ENCODE assay signal across 7 mouse cellular contexts in genomic region chr11:120185316-120186141, GRCm38 (mm10). TPM values are rescaled to one million over a fixed set of nuclear protein-coding genes. Genes with fewer than 3 reads are reported as not detected.
DNase-seq lines count a peak whose midpoint lies in the region; ATAC-seq and TF ChIP-seq lines count a peak whose summit lies in the region.

No protein-coding gene starts in this region.

- H3K27ac ChIP-seq in ES-Bruce4 (ENCODE audit: insufficient read depth, low read length), result no peak overlapping the region
- peak overlapping the region; percentile 95 for H3K27ac ChIP-seq in forebrain, embryonic 11.5 days (ENCODE audit: low read depth, low read length)
- peak overlapping the region; percentile 99 for H3K27ac ChIP-seq in hindbrain, embryonic 10.5 days
- H3K27ac ChIP-seq in liver, adult 2 months (replicated peaks; ENCODE audit: insufficient read depth, low read depth, low read length), result peak overlapping the region; percentile 100
- H3K27ac ChIP-seq in neural tube, embryonic 14.5 days (ENCODE audit: low read depth, low read length), result peak overlapping the region; percentile 98

- no peak for ATAC-seq in forebrain, embryonic 11.5 days (replicated peaks; ENCODE audit: low FRiP score)
- no peak for ATAC-seq in neural tube, embryonic 14.5 days (ENCODE audit: low read depth)

- no peaks in the 10 kb centered on the region for H3K9me3 ChIP-seq in ES-Bruce4 (replicated peaks; ENCODE audit: control insufficient read depth, insufficient read depth, low read length, poor library complexity, severe bottlenecking)
- H3K9me3 ChIP-seq in forebrain, embryonic 11.5 days (ENCODE audit: control insufficient read depth, low read length), result no peaks in the 10 kb centered on the region
- H3K9me3 ChIP-seq in hindbrain, embryonic 10.5 days, result no peaks in the 10 kb centered on the region
- H3K9me3 ChIP-seq in neural tube, embryonic 14.5 days (ENCODE audit: control insufficient read depth, low read length), result no peaks in the 10 kb centered on the region

- H3K9ac ChIP-seq in ES-Bruce4 (ENCODE audit: low read depth, poor library complexity, severe bottlenecking), result peak overlapping the region; percentile 41
- peak overlapping the region; percentile 99 for H3K9ac ChIP-seq in forebrain, embryonic 11.5 days (ENCODE audit: low read length)
- H3K9ac ChIP-seq in liver, adult 2 months (ENCODE audit: low read depth, low read length), result peak overlapping the region; percentile 85
- peak overlapping the region; percentile 99 for H3K9ac ChIP-seq in neural tube, embryonic 14.5 days (replicated peaks; ENCODE audit: low read depth, low read length)

- peaks cover 13% of the 10 kb centered on the region; the same call in 1 of the 2 replicates for H3K27me3 ChIP-seq in ES-Bruce4 (ENCODE audit: control insufficient read depth, insufficient read depth, low read length, poor library complexity, severe bottlenecking)
- no peaks in the 10 kb centered on the region for H3K27me3 ChIP-seq in forebrain, embryonic 11.5 days (ENCODE audit: control insufficient read depth, insufficient read depth, low read length)
- no peaks in the 10 kb centered on the region for H3K27me3 ChIP-seq in hindbrain, embryonic 10.5 days (ENCODE audit: insufficient read depth, poor library complexity, severe bottlenecking)
- no peaks in the 10 kb centered on the region for H3K27me3 ChIP-seq in liver, adult 2 months (ENCODE audit: control insufficient read depth, insufficient read depth, low read length)
- H3K27me3 ChIP-seq in neural tube, embryonic 14.5 days (ENCODE audit: control insufficient read depth, insufficient read depth, low read length), result no peaks in the 10 kb centered on the region

- TF ChIP-seq EP300 in ES-Bruce4 (IDR thresholded peaks at IDR 0.05; ENCODE audit: insufficient read depth, low read depth, low read length), result no peak

- DNase-seq in adrenal gland, adult (ENCODE audit: inconsistent age in 2 of 2, low spot score in 1 of 2), result peak; percentile 87 to 93
- peak; percentile 87 for DNase-seq in forebrain, embryonic 11.5 days (ENCODE audit: low spot score)
- DNase-seq in hindbrain, embryonic 10.5 days (ENCODE audit: low spot score), result peak; percentile 79
- DNase-seq in liver, adult 2 months (ENCODE audit: extremely low read depth, low read depth, low spot score), result peak; percentile 37
- no peak for DNase-seq in spleen, postnatal 4 days (ENCODE audit: low spot score in 2 of 2)

- peaks cover 7% of the 10 kb centered on the region for H3K4me1 ChIP-seq in ES-Bruce4 (ENCODE audit: control insufficient read depth, insufficient read depth, low read length)
- H3K4me1 ChIP-seq in forebrain, embryonic 11.5 days (replicated peaks; ENCODE audit: control insufficient read depth, insufficient read depth, low read length), result peaks cover 29% of the 10 kb centered on the region
- H3K4me1 ChIP-seq in hindbrain, embryonic 10.5 days (replicated peaks), result peaks cover 67% of the 10 kb centered on the region
- H3K4me1 ChIP-seq in liver, adult 2 months (ENCODE audit: control insufficient read depth, insufficient read depth, low read length), result peaks cover 13% of the 10 kb centered on the region
- H3K4me1 ChIP-seq in neural tube, embryonic 14.5 days (ENCODE audit: control insufficient read depth, insufficient read depth, low read length), result peaks cover 42% of the 10 kb centered on the region

- WGBS in forebrain, embryonic 11.5 days, result 1% methylated on average over 54 of the region's 54 CpGs
- under 1% methylated on average over 54 of the region's 54 CpGs for WGBS in hindbrain, embryonic 10.5 days
- 4% methylated on average over 54 of the region's 54 CpGs for WGBS in liver, adult 2 months
- WGBS in neural tube, embryonic 14.5 days, result 1% methylated on average over 54 of the region's 54 CpGs

- 0 out of 2 replicates have a peak, but pooled peaks cover 2% of the 10 kb centered on the region for H3K36me3 ChIP-seq in ES-Bruce4 (ENCODE audit: control insufficient read depth, insufficient read depth, low read length, poor library complexity, severe bottlenecking)
- H3K36me3 ChIP-seq in forebrain, embryonic 11.5 days (ENCODE audit: control insufficient read depth, insufficient read depth, low read length), result no peaks in the 10 kb centered on the region
- peaks cover 28% of the 10 kb centered on the region for H3K36me3 ChIP-seq in hindbrain, embryonic 10.5 days
- no peaks in the 10 kb centered on the region for H3K36me3 ChIP-seq in liver, adult 2 months (ENCODE audit: control insufficient read depth, insufficient read depth, low read length)
- H3K36me3 ChIP-seq in neural tube, embryonic 14.5 days (ENCODE audit: control insufficient read depth, insufficient read depth, low read length), result no peaks in the 10 kb centered on the region

- H3K79me2 ChIP-seq in liver, adult 2 months (ENCODE audit: control insufficient read depth, insufficient read depth, low read length), result peaks cover 19% of the 10 kb centered on the region; the same call in 1 of the 2 replicates

- H3K4me2 ChIP-seq in forebrain, embryonic 11.5 days (ENCODE audit: low read depth, low read length, severe bottlenecking), result peak overlapping the region; percentile 98
- peak overlapping the region; percentile 99 for H3K4me2 ChIP-seq in neural tube, embryonic 14.5 days (ENCODE audit: low read depth, low read length)

- no peak for TF ChIP-seq CTCF in ES-Bruce4 (IDR thresholded peaks at IDR 0.05; ENCODE audit: low read depth, low read length)
- TF ChIP-seq CTCF in liver, adult 2 months (IDR thresholded peaks at IDR 0.05; ENCODE audit: low read depth, low read length), result no peak

- TF ChIP-seq POLR2A in ES-Bruce4 (IDR thresholded peaks at IDR 0.05; ENCODE audit: insufficient read depth, low read length), result no peak
- peak; percentile 1; the same call in 1 of the 2 replicates for TF ChIP-seq POLR2A in liver, adult 2 months (IDR thresholded peaks at IDR 0.05; ENCODE audit: extremely low read depth, insufficient read depth, low read length)

- peak overlapping the region; percentile 39 for H3K4me3 ChIP-seq in ES-Bruce4 (ENCODE audit: low read depth, low read length)
- H3K4me3 ChIP-seq in forebrain, embryonic 11.5 days (ENCODE audit: low read depth, low read length), result peak overlapping the region; percentile 94
- peak overlapping the region; percentile 75 for H3K4me3 ChIP-seq in hindbrain, embryonic 10.5 days
- H3K4me3 ChIP-seq in liver, adult 2 months (ENCODE audit: insufficient read depth, low read depth, low read length), result peak overlapping the region; percentile 64
- peak overlapping the region; percentile 92 for H3K4me3 ChIP-seq in neural tube, embryonic 14.5 days (ENCODE audit: low read depth, low read length)

RNA-seq across cellular contexts. Expression of gene Slc38a10, which starts 34.4 kb away (rescaled TPM):
- polyA plus RNA-seq in ES-Bruce4 (2011; ENCODE audit: insufficient read depth, insufficient read length, low read depth, missing spikeins), result 44.0 and 50.3 TPM in 2 replicates
- polyA plus RNA-seq in forebrain, embryonic 11.5 days (2014; fragmentation: Nextera tagmentation; extraction: Ambion mirVana), result 58.3 and 68.2 TPM in 2 replicates
- 99.1 and 114 TPM in 2 replicates for polyA plus RNA-seq in hindbrain, embryonic 10.5 days (2016; fragmentation: Nextera tagmentation; extraction: Ambion mirVana)
- 41.1 and 47.8 TPM in 2 replicates for total RNA-seq in liver, adult 2 months (2014; rRNA removed)
- polyA plus RNA-seq in liver, adult 2 months (2012; rRNA removed), result 75.1 and 90.2 TPM in 2 replicates
- polyA plus RNA-seq in neural tube, embryonic 14.5 days (2014; fragmentation: Nextera tagmentation; extraction: Ambion mirVana), result 78.8 and 90.6 TPM in 2 replicates

RNA-seq across cellular contexts. Expression of gene Bahcc1, which starts 47.2 kb away (rescaled TPM):
- 21.2 and 21.6 TPM in 2 replicates for polyA plus RNA-seq in ES-Bruce4 (2011; ENCODE audit: insufficient read depth, insufficient read length, low read depth, missing spikeins)
- 25.2 and 30.3 TPM in 2 replicates for polyA plus RNA-seq in forebrain, embryonic 11.5 days (2014; fragmentation: Nextera tagmentation; extraction: Ambion mirVana)
- polyA plus RNA-seq in hindbrain, embryonic 10.5 days (2016; fragmentation: Nextera tagmentation; extraction: Ambion mirVana), result 17.0 and 18.8 TPM in 2 replicates
- total RNA-seq in liver, adult 2 months (2014; rRNA removed), result 1.2 and 1.5 TPM in 2 replicates
- polyA plus RNA-seq in liver, adult 2 months (2012; rRNA removed), result 3.4 and 3.5 TPM in 2 replicates
- 17.0 and 20.8 TPM in 2 replicates for polyA plus RNA-seq in neural tube, embryonic 14.5 days (2014; fragmentation: Nextera tagmentation; extraction: Ambion mirVana)

Comparison
In these comparisons a context has a peak if more than half of its experiments do, and no peak if none do; other contexts are left out.
1. H3K4me3 ChIP-seq: peak in every context shown above with its lines; median percentile 94 in forebrain, embryonic 11.5 days; 92 in neural tube, embryonic 14.5 days; 75 in hindbrain, embryonic 10.5 days; 64 in liver, adult 2 months; 39 in ES-Bruce4.
2. H3K9ac ChIP-seq: peak in every context shown above with its lines; median percentile 99 in forebrain, embryonic 11.5 days; 99 in neural tube, embryonic 14.5 days; 85 in liver, adult 2 months; 41 in ES-Bruce4.
3. DNase-seq: peak in adrenal gland, adult (2 of 2), forebrain, embryonic 11.5 days (single experiment), hindbrain, embryonic 10.5 days (single experiment) and liver, adult 2 months (single experiment); none in spleen, postnatal 4 days (0 of 2).